Mouse (Mus musculus) midbrain, embryonic 12.5 days (tissue): Measurements from ENCODE around the gene Slc26a11. TPM values are rescaled to one million over a fixed set of nuclear protein-coding genes. Genes with fewer than 3 reads are reported as not detected.

Experiments
- ATAC-seq: fragments of 200-750 bp; cut with Nextera tagmentation; 2 replicates; pipeline ENCODE4 v1.8.0; 2017; ENCODE audit warnings: low read depth, moderate TSS enrichment, moderate library complexity; ENCODE audit not compliant: low FRiP score
- H3K27ac ChIP-seq: fragments of 300-500 bp; sonication (generic); replicated peaks from 2 replicates; pipeline ENCODE4 v1.5.1; 2016; ENCODE audit warnings: mild to moderate bottlenecking
- H3K27me3 ChIP-seq: fragments of 300-500 bp; sonication (generic); 2 replicates; pipeline ENCODE4 v1.6.1; 2016; ENCODE audit warnings: mild to moderate bottlenecking
- H3K36me3 ChIP-seq: fragments of 300-500 bp; sonication (generic); 2 replicates; pipeline ENCODE4 v1.6.1; 2016
- H3K4me1 ChIP-seq: fragments of 300-500 bp; sonication (generic); 2 replicates; pipeline ENCODE4 v1.6.1; 2016
- H3K4me2 ChIP-seq: fragments of 300-500 bp; sonication (generic); replicated peaks from 2 replicates; pipeline ENCODE4 v1.6.1; 2016; ENCODE audit warnings: mild to moderate bottlenecking, moderate library complexity
- H3K4me3 ChIP-seq: fragments of 300-500 bp; sonication (generic); 2 replicates; pipeline ENCODE4 v1.5.1; 2016; ENCODE audit warnings: mild to moderate bottlenecking
- H3K9ac ChIP-seq: fragments of 300-500 bp; sonication (generic); replicated peaks from 2 replicates; pipeline ENCODE4 v1.6.1; 2016; ENCODE audit warnings: mild to moderate bottlenecking, moderate library complexity
- H3K9me3 ChIP-seq: fragments of 300-500 bp; sonication (generic); 2 replicates; pipeline ENCODE4 v1.6.1; 2016; ENCODE audit warnings: mild to moderate bottlenecking
- WGBS: fragments of 180-500 bp; shearing (Covaris S2); methylation state at CpG from one replicate; pipeline ENCODE4 v1.1.7; 2016; 5-methylcytosine and 5-hydroxymethylcytosine counted together
- polyA plus RNA-seq: library from polyadenylated mRNA; unstranded; fragments of >200 nt; fragmentation: Nextera tagmentation; extraction: Ambion mirVana; gene quantifications from 2 replicates; pipeline ENCODE4 v1.2.1, GENCODE M21; 2016

Slc26a11 gene
- polyA plus RNA-seq, 1 experiment from 2014 or later, result 6.1 TPM

GRCm38 (mm10) chr11:119338271-119339059, 16.9 kb upstream of the Slc26a11 start:
- 83% methylated on average over 10 of the region's 10 CpGs for WGBS
- H3K27ac ChIP-seq, result no peak overlapping the region
- no peak for ATAC-seq
- no peak overlapping the region for H3K4me2 ChIP-seq
- no peaks in the 10 kb centered on the region for H3K36me3 ChIP-seq
- H3K4me1 ChIP-seq, result 0 out of 2 replicates have a peak, but pooled peaks cover 5% of the 10 kb centered on the region
- H3K27me3 ChIP-seq, result no peaks in the 10 kb centered on the region
- H3K4me3 ChIP-seq, result no peak overlapping the region
- no peak overlapping the region for H3K9ac ChIP-seq
- H3K9me3 ChIP-seq, result no peaks in the 10 kb centered on the region

DNA sequence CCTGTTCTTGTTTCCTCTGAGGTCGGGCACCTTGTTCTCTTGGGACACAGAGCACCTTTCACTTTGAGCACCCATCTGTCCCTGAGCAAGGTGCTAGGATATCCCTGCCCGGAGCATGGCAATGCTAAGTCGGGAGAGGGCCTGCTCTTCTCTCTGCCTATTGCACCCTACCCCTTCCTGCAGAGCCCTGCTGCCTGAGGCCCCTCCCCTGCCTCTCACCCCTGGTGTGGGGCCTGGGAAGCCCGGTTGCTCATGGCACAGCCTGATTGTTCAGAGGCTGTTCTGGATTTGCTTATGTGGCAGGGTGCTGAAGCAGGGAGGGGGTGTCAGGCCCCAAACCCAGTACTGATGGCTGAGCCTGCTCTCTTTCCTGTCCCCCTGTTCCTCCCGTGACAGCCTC, 16.2 kb upstream of the Slc26a11 start:
- 0 out of 2 replicates have a peak, but pooled peaks have one; percentile 19 for ATAC-seq
- H3K9ac ChIP-seq, result no peak overlapping the region
- H3K4me1 ChIP-seq, result 0 out of 2 replicates have a peak, but pooled peaks cover 5% of the 10 kb centered on the region
- no peak overlapping the region for H3K4me3 ChIP-seq
- no peaks in the 10 kb centered on the region for H3K9me3 ChIP-seq
- no peaks in the 10 kb centered on the region for H3K36me3 ChIP-seq
- H3K27me3 ChIP-seq, result no peaks in the 10 kb centered on the region
- H3K27ac ChIP-seq, result no peak overlapping the region
- H3K4me2 ChIP-seq, result no peak overlapping the region
- WGBS, result 53% methylated on average over 5 of the region's 5 CpGs

- WGBS, result 5% methylated on average over 5 of the region's 5 CpGs
- Histone ChIP-seq H3K4me3 (no peak overlapping the region), H3K36me3 (no peaks in the 10 kb centered on the region), H3K4me2 (no peak overlapping the region), H3K27me3 (no peaks in the 10 kb centered on the region), H3K27ac (no peak overlapping the region), H3K4me1 (0 out of 2 replicates have a peak, but pooled peaks cover 5% of the 10 kb centered on the region), H3K9ac (no peak overlapping the region), H3K9me3 (no peaks in the 10 kb centered on the region)
- ATAC-seq, result no peak
Observed at GRCm38 (mm10) chr11:119339637-119340036, 15.7 kb upstream of the Slc26a11 start.

- Histone ChIP-seq H3K9ac (no peak overlapping the region), H3K4me1 (0 out of 2 replicates have a peak, but pooled peaks cover 4% of the 10 kb centered on the region), H3K4me3 (no peak overlapping the region), H3K27me3 (no peaks in the 10 kb centered on the region), H3K27ac (no peak overlapping the region), H3K36me3 (no peaks in the 10 kb centered on the region), H3K9me3 (no peaks in the 10 kb centered on the region), H3K4me2 (no peak overlapping the region)
- ATAC-seq, result no peak
- 85% methylated on average over 8 of the region's 8 CpGs for WGBS
Observed at GRCm38 (mm10) chr11:119344178-119344577, 11.2 kb upstream of the Slc26a11 start.

DNA sequence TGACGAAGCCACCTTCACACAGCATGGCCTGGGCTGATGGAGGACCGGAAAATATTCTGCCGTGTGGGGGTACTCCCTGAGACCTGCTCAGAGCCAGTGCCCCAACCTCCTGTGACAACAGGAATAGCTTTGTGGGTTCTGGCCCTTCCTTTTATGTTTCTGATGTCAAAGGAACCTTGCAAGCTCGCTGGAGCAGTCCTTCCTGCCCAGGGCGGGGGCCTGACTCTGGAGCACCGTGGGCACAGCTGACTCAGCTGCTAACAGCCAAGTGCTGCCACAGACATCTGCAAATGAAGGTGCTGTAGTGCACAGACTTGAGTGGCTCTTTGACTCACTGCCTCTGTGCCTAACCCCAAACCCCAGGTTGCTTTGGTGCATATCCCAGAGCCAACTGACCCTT, 10.5 kb upstream of the Slc26a11 start:
- Histone ChIP-seq H3K9ac (no peak overlapping the region), H3K27me3 (no peaks in the 10 kb centered on the region), H3K27ac (no peak overlapping the region), H3K9me3 (no peaks in the 10 kb centered on the region), H3K4me3 (no peak overlapping the region), H3K4me1 (no peaks in the 10 kb centered on the region), H3K36me3 (no peaks in the 10 kb centered on the region), H3K4me2 (no peak overlapping the region)
- ATAC-seq, result no peak
- 75% methylated on average over 6 of the region's 6 CpGs for WGBS

GRCm38 (mm10) chr11:119347125-119347524, 8.2 kb upstream of the Slc26a11 start:
- Histone ChIP-seq H3K9ac (no peak overlapping the region), H3K4me2 (no peak overlapping the region), H3K4me1 (no peaks in the 10 kb centered on the region), H3K27ac (no peak overlapping the region), H3K27me3 (no peaks in the 10 kb centered on the region), H3K4me3 (no peak overlapping the region), H3K9me3 (no peaks in the 10 kb centered on the region), H3K36me3 (no peaks in the 10 kb centered on the region)
- 92% methylated on average over 4 of the region's 4 CpGs for WGBS
- no peak for ATAC-seq

GRCm38 (mm10) chr11:119352113-119352512, 3.2 kb upstream of the Slc26a11 start:
- Histone ChIP-seq H3K27me3 (no peaks in the 10 kb centered on the region), H3K9ac (no peak overlapping the region), H3K36me3 (no peaks in the 10 kb centered on the region), H3K9me3 (no peaks in the 10 kb centered on the region), H3K4me2 (no peak overlapping the region), H3K4me3 (no peak overlapping the region), H3K27ac (no peak overlapping the region), H3K4me1 (peaks cover 17% of the 10 kb centered on the region)
- no peak for ATAC-seq
- WGBS, result 75% methylated on average over 7 of the region's 7 CpGs

DNA sequence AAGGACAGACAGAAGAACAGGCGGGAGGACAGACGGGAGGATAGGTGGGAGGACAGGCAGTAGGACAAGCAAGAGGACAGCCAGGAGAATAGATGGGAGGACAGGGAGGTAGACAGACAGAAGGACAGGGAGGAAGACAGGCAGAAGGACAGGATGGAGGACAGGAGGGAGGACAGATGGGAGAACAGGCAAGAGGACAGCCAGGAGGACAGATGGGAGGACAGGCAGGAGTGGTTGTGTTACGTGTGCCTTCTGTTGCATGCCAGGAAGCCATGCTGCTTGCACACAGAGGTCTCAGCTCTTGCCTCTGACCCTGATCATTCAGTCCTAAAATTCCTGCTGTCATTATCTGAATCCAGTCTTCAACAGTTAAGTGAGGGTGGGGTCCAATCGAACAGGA, 1.4 kb upstream of the Slc26a11 start:
- no peak overlapping the region for H3K4me2 ChIP-seq
- no peaks in the 10 kb centered on the region for H3K36me3 ChIP-seq

GRCm38 (mm10) chr11:119354798-119355442, 437 bp upstream of the Slc26a11 start:
- no peaks in the 10 kb centered on the region for H3K9me3 ChIP-seq
- H3K4me1 ChIP-seq, result peaks cover 17% of the 10 kb centered on the region
- 10% methylated on average over 23 of the region's 23 CpGs for WGBS
- H3K36me3 ChIP-seq, result 0 out of 2 replicates have a peak, but pooled peaks cover 3% of the 10 kb centered on the region
- ATAC-seq, result no peak; the same call in 1 of the 2 replicates
- H3K27me3 ChIP-seq, result no peaks in the 10 kb centered on the region
- peak overlapping the region; percentile 64 for H3K27ac ChIP-seq
- H3K4me2 ChIP-seq, result peak overlapping the region; percentile 95
- peak overlapping the region; percentile 77 for H3K9ac ChIP-seq
- H3K4me3 ChIP-seq, result peak overlapping the region; percentile 70

More for the DNA sequence above, 1.4 kb upstream of the Slc26a11 start:
- H3K27me3 ChIP-seq, result no peaks in the 10 kb centered on the region
- no peak overlapping the region for H3K27ac ChIP-seq
- H3K9me3 ChIP-seq, result no peaks in the 10 kb centered on the region
- no peak overlapping the region for H3K4me3 ChIP-seq
- ATAC-seq, result no peak
- peaks cover 17% of the 10 kb centered on the region for H3K4me1 ChIP-seq
- 87% methylated on average over 4 of the region's 4 CpGs for WGBS
- H3K9ac ChIP-seq, result no peak overlapping the region

- no peak for ATAC-seq
- 84% methylated on average over 10 of the region's 10 CpGs for WGBS
Observed at GRCm38 (mm10) chr11:119359089-119359488, 3.7 kb downstream of the Slc26a11 start.

DNA sequence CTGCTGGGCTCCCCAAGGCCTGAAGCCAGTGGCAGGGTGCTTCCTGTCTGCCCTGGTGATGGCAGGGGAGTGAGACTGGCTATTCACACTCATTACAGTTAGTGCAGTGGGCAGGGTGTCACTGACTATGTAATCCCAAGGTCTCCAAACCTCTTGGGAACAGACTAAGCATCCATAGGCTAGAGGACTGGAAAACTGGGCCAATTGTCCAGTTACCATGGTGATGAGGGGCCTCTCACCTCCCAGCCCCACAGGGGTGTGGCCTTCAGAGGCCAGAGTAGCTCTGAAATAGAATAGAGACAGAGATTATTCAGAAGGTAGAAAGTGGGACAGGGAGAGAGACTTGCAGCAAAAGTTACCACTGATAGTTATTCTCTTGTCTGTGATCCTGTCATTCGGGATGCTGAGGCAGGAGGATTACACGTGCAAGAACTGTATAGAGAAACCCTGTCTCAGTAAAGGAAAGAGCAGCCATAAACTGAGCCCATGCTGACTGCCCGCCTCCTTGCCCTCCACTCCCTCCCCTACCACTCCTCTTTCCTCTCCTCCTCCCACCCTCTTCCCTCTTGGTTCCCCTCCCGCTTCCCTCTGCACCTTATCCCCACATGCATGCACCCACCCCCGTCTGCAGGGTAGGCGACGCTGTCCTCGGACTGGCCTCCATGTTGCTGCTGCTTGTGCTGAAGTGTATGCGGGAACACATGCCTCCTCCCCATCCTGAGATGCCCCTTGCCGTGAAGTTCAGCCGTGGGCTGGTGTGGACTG, 7.6 kb downstream of the Slc26a11 start:
- 0 out of 2 replicates have a peak, but pooled peaks cover 3% of the 10 kb centered on the region for H3K9me3 ChIP-seq
- peak overlapping the region; percentile 21; the same call in 1 of the 2 replicates for H3K9ac ChIP-seq
- peak overlapping the region; percentile 52 for H3K27ac ChIP-seq
- H3K36me3 ChIP-seq, result 0 out of 2 replicates have a peak, but pooled peaks cover 5% of the 10 kb centered on the region
- peak overlapping the region; percentile 22 for H3K4me3 ChIP-seq
- H3K4me1 ChIP-seq, result peaks cover 16% of the 10 kb centered on the region
- no peaks in the 10 kb centered on the region for H3K27me3 ChIP-seq
- peak overlapping the region; percentile 47 for H3K4me2 ChIP-seq
- peak; percentile 58 for ATAC-seq
- 22% methylated on average over 11 of the region's 11 CpGs for WGBS

More at GRCm38 (mm10) chr11:119359089-119359488, 3.7 kb downstream of the Slc26a11 start:
- H3K27me3 ChIP-seq, result no peaks in the 10 kb centered on the region
- H3K4me3 ChIP-seq, result no peak overlapping the region
- no peak overlapping the region for H3K4me2 ChIP-seq
- peaks cover 33% of the 10 kb centered on the region for H3K4me1 ChIP-seq
- 0 out of 2 replicates have a peak, but pooled peaks cover 5% of the 10 kb centered on the region for H3K36me3 ChIP-seq
- no peaks in the 10 kb centered on the region for H3K9me3 ChIP-seq
- H3K27ac ChIP-seq, result no peak overlapping the region
- H3K9ac ChIP-seq, result no peak overlapping the region
